Mouse (Mus musculus) v-Abl transformed pro-B cells (cell line): Measurements from ENCODE around the gene Prss8.

Experiments
- in situ Hi-C, 2 experiments: fragments of 400-800 bp; cut with MboI; formaldehyde crosslinking; loops; one replicate each; pipeline ENCODE4 v1.15.1; 2025; ENCODE audit not compliant: unreplicated experiment in 2 of 2

Gene Prss8

DNA sequence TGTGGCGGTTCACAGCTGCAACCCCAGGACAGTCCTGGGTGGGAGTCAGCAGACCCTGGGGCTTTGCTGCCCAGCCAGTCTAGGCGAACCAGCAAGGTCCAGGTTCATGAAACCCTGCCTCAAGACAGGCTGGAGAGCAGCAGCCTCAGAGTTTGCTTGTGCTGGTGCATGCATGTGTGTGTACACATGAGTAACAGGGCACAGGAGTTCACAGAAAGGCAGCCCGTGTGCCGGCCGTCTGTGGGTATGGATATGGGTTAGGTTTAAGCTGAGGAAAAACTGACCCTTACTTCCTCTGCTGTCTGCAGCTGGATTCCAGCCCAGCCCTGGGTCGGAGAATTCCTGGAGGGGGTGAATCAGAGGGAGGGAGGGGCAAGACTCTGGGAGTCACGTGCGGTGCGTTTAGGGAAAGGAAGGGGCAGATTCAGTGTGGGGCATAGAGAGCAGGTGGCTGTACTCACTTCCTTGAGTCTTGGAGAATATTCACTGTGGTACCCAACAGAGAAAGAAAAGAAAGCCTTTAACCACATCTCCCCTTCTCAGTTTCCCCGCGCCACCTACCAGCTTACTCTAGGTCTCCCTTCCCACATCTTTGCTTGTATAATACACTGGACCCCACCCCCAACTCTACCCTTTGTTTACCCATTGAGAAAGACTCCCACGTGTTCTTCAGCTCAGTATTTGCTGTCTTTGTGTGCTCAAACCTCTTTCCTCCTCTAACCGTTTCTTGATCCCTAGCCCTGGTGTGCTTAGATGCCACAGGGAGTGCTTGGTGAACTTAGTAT is 1.6 kb upstream of the Prss8 start:
- in situ Hi-C loops = no loop called here

DNA sequence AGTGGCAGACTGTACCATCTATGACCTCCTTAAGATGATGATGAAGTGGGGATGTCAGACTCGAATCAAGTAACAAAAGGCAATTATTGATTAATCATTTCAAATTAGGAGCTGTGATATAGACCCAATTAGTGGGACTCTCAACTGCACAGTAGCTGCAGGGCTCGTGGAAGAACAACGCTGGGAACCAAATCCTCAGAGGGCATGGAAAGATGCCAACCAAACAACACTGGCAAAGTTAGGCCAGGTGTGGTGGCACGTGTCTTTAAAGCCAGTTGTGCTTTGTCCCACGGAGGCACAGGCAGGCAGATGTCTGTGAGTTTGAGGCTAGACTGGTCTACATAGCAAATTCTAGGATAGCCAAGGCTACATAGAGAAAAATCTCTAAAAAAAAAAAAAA is 732 bp upstream of the Prss8 start:
- in situ Hi-C loops = no loop called here

DNA sequence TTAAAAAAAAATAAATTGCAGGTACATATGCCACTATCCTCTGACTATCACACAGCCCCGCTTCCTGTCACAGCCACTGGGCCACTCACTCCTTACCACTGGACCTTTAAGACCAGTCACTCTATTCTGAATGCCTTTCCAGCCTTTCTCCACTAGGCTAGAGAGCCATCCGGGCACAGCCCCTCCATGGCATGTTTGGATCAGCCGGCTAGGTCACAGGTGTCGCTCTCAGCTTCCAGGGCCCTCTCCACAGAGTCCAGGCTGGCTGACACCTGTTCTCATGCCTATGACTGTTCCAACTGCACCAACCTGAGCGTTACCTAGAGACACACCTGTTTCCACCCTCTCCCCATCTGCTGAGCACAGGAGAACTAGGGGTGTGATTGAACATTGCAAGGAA is 1.3 kb downstream of the Prss8 start:
- in situ Hi-C loops = no loop called here

DNA sequence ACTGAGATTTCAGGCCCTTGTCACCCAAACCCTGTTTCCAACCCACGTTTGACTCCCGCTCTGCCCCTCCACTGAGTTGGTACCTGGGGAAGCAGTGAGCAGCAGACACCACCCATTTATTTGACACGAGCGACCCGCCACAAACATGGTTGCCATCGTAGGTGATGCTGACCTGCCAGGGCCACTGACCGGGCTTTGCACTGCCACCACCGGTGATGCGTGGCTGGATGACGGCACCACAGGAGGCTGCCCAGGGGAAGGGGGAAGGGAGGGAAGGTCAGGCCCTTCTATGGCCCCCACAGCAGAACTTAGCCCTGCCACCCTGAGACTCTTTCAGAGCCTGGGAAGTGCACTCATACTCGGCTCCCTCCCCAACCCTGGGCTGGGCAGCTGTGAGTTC is 2.2 kb downstream of the Prss8 start:
- in situ Hi-C loops = no loop called here

DNA sequence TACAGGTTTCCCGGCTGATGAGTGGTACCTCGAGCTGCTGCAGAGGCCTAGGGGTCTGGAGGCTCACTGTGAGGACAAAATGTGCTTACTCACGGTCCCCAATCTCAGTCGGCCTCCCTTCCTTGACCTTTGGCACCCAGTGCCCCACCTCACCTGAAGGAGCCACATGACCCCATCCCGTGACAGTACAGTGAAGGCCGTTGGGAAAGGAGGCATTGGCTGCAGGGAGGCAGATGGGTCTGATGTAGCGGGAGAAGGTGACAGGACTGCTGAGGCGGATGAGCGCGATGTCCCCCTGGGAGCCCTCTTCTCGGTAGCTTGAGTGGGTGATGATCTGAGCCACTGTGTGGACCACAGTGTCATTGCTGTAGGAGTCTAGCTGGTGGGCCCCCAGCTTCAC is 3.1 kb downstream of the Prss8 start:
- in situ Hi-C loops = no loop called here

DNA sequence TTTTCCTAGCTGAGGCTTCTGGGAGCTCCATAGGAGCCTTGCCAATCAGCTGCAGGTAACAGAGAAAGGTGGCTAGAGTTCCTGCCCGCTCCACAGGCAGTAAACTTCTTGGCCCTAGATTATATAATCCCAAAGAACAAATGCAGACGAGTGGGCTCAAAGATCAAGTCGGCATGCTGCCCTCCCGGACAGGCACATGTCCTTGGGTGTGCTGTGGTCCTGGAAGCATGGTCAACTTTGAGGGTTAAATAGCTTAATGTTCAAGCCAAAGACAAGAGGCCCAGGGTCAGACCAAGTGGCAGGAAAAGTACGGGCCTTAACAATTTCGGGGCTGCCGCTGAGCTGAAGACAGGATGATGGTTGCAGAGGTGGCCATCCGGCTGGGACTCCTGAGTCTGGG is 3.8 kb downstream of the Prss8 start:
- in situ Hi-C loops = no loop called here

DNA sequence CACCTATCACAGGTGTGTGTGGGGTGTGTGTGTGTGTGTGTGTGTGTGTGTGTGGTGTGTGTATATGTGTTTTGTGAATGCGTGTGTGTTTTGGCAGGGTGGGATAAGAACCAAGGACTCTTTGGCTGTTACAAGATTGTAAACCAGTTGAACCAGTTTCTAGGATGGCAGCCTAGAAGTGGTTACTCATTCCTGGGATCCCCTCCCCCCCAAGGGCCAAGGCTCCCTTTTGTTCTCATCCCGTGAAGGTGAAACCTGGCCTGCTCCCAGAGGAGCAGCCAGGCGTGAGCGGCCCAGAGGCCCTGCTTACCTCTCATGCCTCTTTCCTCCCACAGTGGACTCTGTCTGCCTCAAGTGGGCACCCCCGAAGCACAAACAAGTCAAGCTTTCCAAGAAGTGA is 4.7 kb downstream of the Prss8 start:
- in situ Hi-C loops = no loop called here

DNA sequence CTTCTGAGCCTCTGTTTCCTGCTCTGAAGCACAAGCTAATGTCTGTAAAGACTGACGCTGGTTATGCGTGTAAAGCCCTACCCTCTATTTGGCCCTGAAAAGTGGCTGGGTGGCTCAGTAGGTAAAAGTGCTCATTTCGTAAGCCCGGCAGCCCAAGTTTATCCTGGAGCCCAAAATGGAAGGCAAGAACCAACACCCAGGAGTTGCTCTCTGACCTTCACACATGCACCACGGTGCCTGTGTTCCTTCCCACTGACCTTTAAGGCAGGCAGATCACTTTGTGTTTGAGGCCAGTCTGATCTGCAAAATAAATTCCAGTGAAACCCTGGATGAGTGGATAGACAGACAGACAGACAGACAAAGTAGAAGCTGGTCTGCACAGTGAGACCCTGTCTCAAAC is 6.2 kb downstream of the Prss8 start:
- in situ Hi-C loops = no loop called here

DNA sequence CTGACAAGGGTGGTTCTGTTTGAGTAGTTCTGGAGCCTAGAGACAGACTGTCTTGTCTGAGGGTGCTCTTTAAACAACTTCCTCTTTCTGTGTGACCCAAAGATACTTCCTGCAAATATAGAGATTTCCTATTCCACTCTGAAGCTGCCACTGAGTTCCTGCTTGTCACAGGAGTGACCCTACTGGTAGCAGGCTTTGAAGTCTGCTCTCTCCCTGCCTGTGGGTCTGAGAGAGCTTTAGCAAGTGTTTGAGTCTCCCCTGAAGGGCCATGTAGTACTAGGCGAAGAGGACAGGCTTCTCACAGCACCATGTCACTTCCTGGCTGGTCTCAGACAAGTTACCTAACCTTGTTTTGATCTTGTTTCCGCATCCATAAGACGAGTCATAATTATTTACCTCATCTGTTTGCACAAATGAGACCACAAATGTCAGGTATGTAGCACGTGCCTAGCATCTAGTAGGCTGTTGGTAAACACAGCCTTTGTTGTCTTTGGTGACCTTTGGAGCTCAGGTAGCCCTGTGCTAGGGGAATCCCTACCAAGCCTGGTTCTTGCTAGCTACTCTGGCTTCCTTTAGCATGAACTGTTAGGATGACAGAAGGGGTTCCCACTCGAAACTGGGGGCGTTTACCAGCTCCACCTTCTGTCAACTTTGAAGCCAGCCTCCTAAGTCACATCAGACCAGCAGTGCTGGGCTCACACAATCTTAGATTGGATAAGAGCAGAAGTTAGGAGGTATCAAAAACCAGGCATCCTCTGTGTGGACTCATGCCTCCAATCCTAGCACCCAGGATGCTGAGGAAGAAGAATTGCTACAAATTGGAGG is 7.2 kb downstream of the Prss8 start:
- in situ Hi-C loops = no loop called here

DNA sequence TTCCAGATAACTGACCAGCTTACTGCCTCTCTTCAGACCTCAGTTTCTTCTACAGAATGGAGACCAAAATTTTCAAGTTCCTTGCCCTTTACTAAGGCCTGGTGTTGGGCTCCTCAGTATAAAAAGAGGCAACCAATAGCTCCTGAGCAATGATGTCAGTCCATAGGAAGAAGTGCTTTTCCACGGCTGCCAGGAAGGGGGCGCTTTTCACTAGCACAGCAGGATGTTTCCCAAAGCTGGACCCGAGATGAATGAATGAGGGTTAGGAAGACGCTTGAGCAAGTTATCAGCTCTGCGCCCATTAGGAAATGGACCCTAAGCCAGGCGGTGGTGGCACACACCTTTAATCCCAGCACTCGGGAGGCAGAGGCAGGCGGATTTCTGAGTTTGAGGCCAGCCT is 8.4 kb downstream of the Prss8 start:
- in situ Hi-C loops = no loop called here

DNA sequence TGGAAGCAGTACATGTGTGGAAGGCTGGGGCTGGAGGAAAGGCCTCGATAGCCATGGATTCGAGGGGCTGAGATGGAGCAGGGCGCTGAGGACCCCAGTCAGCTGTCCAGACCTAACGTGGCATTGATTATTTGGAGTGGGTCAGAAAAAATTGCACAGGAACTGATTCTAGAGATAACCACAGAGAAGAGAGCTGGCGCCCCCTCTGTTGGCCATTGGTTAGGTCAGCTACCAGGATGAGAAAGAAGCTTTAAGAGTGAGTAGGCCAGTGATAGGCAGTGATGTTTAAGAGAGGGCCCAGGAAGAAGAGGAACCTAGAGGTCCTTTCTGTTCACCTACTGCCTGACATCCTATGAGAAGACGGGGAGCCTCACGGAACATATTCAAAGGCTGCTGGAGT is 10.6 kb downstream of the Prss8 start:
- in situ Hi-C loops = no loop called here

DNA sequence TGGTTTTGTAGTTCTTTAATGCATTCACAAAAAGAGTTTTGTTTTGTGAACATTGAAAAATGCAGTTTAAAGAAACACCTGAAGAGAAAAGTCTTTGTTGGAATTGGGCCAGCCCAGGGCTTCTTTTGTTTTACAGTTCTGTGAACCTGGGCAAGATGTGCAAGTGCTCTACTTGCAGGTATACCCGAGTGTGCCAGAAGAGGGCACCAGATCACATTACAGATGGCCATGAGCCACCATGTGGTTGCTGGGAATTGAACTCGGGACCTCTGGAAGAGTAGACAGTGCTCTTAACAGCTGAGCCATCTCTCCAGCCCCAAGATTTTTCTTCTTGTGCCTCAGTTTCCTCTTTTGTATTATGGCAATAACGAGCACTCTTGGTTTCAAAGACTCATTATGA is 11.7 kb downstream of the Prss8 start:
- in situ Hi-C loops = no loop called here

DNA sequence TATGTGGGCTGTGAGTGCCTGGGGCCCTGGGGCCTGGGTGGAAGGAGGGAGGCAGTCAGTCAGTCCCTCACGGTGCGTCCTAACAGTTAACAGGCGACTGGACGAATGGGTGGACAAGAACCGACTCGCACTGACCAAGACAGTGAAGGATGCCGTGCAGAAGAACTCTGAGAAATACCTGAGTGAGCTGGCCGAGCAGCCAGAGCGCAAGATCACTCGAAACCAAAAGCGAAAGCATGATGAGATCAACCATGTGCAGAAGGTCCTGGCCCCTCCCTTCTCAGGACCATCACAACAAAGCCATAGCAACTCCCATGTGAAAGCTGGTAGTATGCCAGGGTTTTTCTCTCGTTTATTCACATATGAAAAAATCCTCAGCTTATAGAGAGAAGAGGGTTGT is 14.6 kb downstream of the Prss8 start:
- in situ Hi-C loops = no loop called here

DNA sequence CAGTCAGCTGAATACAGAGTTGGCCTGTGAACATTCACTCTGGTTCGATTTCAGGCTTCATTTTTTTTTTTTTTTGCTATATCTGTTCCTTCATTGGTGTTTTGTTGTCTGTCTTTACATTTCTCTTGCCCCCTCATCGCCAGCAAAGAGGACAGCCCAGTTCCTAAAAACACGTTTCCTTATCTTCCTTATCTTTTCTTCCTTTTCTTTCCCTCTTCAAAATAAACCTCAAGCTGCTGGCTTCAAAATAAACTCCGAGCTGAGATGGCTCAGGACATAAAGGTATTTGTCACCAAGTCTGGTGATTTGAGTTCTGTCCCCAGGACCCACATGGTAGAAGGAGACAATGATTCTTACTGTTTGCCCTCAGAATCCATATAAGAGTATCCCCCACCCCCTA is 17.0 kb downstream of the Prss8 start:
- in situ Hi-C loops = no loop called here

DNA sequence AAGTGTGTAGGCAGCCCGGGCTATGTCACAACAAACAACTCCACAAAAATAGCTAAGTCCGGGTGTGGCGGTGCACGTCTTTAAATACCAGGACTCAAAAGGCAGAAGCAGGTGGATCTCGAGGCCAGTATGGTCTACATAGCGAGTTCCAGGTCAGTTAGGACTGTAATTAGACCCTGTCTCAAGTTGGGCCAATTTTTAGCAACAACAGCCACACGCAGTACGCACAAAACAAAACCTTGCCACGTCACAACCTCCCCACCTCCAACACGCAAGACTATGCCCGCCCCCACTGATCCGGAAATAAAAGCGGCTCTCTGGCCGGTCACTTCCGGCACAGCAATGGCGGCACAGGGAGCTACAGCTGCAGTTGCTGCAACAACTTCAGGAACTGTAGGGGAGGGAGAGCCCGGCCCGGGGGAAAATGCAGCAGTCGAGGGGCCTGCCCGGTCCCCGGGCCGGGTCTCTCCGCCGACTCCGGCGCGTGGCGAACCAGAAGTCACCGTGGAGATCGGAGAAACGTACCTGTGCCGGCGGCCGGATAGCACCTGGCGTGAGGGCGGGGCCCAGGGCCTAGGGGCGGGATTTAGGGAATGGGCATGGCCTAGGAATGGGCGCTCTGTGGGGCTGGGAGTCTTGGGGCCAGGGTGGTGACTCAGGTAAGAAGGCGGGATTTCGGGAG is 17.6 kb downstream of the Prss8 start, which contains the start of gene Kat8:
Gene Kat8, plus strand, starts transcription at position 327 of the 682 bp plus-strand sequence.
- in situ Hi-C loops = no loop called here

DNA sequence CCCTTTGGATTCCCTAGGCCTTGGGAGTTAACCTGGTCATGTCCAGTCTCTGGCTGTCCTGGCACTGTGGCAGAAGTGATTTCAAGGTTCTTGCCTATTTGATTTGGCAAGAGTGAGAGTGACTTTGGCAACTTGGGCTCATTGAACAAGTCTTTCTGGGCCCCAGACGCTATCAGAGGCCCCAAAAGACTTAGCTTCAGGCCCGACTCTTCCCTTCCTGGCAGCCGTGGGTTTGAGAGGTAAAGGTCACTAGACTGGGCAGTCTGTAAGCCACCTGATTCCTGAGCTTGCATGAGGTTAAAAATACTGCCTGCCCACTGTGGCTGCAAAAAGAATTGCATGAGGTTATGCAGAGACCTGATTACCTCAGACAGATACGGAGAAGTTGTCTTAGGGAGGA is 21.2 kb downstream of the Prss8 start:
- in situ Hi-C loops = no loop called here

DNA sequence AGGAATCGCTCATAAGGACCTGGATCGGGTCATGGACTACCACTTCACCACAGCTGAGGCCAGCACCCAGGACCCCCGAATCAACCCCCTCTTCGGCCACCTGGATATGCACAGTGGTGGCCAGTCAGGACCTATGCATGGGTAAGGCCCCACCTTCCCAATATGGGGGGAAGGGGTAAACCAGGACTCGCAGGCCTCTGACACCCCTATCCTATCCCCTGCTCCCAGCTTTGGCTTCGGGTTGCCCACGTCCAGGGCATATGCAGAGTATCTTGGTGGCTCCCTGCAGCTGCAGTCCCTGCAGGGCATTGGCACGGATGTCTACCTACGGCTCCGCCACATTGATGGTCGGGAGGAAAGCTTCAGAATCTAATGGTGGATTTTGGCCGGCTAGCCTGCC is 22.0 kb downstream of the Prss8 start:
- in situ Hi-C loops = no loop called here

DNA sequence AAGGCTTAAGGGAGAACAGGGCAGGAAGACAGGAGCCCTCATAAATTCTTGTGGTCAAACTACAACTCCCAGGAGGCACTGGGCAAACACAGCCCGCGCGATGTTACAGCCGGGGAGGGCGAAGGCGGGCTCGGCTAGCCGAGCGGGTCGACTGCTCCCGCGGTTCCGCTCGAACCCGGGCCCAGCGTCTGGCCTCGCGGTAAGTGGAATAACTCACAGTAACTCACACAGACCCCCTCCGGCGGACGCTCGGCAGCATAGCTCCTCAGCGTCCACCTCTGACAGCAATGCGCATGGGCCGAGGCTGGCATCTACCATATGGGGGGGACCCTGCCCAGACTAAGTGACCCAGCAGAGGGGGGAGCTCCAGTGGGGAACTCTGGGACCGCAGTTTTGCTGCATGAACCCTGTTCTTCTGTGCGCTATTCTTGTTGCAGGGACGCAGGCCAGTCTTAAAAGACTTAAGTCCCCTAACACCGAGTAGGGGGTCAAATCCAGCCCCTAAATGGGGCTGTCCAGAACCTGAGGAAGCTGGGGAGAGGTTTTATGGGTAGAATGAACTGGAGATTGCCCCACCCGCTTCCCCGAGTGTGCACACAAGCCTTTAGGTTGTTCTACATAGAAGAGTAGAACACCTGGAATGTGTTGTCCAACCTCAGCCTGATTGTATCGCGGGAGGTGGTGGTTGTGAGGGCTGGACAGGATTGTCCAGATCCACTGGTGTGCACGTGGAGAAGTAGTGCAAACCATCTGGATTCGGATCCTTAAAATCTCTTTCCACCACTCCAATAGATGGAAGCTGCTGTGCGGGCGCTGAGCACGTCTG is 25.7 kb downstream of the Prss8 start, which contains the start of gene Bckdk:
Gene Bckdk, plus strand, starts transcription at position 112 of the 826 bp plus-strand sequence.
- in situ Hi-C loops = no loop called here

DNA sequence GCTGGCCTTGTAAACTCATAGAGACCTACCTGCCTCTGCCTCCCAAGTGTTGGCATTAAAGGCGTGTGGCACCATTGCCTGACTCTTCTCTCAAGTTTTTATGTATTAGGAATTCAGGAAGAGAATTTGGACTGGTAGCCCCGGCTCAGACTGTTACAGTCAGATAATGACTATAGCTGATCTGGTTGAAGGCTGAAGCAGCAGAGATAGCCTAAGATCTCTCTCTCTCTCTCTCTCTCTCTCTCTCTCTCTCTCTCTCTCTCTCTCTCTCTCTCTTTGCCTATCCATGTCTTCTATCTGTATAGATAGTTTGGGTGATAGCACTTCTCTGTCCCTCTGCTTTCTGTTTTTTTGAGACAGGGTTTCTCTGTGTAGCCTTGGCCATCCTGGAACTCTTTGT is 28.1 kb downstream of the Prss8 start:
- in situ Hi-C loops = no loop called here

DNA sequence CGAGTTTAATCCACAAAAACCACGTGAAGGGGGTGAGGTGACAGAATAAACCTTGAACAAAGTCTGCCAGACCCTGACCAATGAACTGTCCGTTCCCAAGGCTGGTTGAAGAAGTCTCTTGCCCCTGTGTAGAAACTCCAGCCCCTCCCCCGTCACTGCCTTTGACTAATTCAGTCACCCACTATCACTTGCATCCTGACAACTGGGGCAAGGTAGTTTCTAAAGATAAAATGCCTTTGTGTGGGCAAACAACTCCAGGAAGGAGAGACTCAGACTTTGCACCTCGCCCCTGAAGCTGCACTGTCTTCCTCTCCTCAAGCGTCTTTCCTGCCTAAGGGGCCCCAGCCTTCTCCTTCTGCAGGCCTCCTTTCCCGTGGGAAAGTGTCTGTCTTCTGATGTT is 29.9 kb downstream of the Prss8 start:
- in situ Hi-C loops = no loop called here
